Comparison of ENCODE assay signal across 8 mouse cellular contexts in the genomic region with DNA sequence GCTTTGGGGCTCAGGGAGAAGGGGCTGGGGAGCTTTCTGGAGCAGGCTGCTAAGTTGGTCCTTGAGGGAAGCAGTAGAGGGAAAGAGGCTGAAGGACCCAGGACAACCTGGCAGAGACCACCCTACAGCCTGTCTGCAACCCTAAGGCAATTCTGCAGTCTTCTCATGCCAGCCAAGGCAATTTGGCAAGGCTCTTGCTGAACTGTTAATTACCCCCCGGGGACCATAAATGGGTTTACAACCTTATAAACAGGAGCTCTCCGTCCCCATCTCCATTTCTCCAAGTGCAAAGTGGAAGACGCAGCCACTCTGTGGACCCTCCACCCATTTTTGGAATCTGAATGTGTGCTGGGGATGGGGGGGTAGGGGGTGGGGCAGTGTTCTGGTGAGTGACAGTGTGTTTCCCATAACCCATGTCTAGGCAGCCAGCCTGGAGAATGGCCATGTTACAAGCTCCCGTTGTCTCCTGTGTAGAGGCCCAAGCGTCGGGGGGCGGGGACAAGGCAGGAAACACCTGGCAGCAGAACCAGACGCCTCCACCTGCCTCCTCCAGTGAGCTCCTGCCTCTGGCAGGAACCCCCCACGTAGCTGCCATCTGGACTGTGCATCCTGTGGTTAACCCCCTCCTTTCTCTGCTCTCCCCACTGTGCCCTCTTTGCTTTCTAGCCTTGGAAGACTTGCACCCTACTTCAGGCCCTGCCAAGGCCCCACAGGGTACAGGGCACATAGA. TPM values are rescaled to one million over a fixed set of nuclear protein-coding genes. Genes with fewer than 3 reads are reported as not detected.
DNase-seq lines count a peak whose midpoint lies in the region; ATAC-seq and TF ChIP-seq lines count a peak whose summit lies in the region.

No protein-coding gene starts in this region.

- peak; percentile 91 for DNase-seq in CH12.LX (ENCODE audit: extremely low read depth)
- DNase-seq in embryonic facial prominence, embryonic 11.5 days (ENCODE audit: low spot score), result peak; percentile 73
- DNase-seq in hindlimb bud, embryonic 11.5 days (ENCODE audit: extremely low spot score, low read depth, low spot score), result peak; percentile 54
- peak; percentile 60 for DNase-seq in neural tube, embryonic 11.5 days (ENCODE audit: low spot score)
- no peak for DNase-seq in Muller cell, postnatal 12 days (ENCODE audit: inconsistent ontology term)
- DNase-seq in ovary, postnatal 10 days (ENCODE audit: low spot score), result no peak

- no peaks in the 10 kb centered on the region for H3K27me3 ChIP-seq in heart, embryonic 14.5 days (ENCODE audit: control insufficient read depth, insufficient read depth, low read length)
- 0 out of 2 replicates have a peak, but pooled peaks cover 2% of the 10 kb centered on the region for H3K27me3 ChIP-seq in heart, embryonic 11.5 days (ENCODE audit: control insufficient read depth, insufficient read depth, low read length)
- peaks cover 18% of the 10 kb centered on the region for H3K27me3 ChIP-seq in CH12.LX (replicated peaks)
- no peaks in the 10 kb centered on the region for H3K27me3 ChIP-seq in embryonic facial prominence, embryonic 11.5 days (ENCODE audit: control insufficient read depth, insufficient read depth, low read length)
- H3K27me3 ChIP-seq in neural tube, embryonic 11.5 days (ENCODE audit: control insufficient read depth, insufficient read depth, low read length), result no peaks in the 10 kb centered on the region

- no peak for TF ChIP-seq RAD21 in CH12.LX (IDR thresholded peaks at IDR 0.05; ENCODE audit: low read depth, low read length)

- TF ChIP-seq EP300 in CH12.LX (IDR thresholded peaks at IDR 0.05; ENCODE audit: low read length), result peak; percentile 88

- in situ Hi-C loops in CH12.LX (cut with MboI; ENCODE audit: low pct_ligation_motif_present, low pct_unique_long_range_greater_than_20kb, low sequenced_read_pairs), result loop anchor here (5.0 kb wide), 1 partner anchor 34 kb away; no protein-coding TSS in a partner anchor

- H3K4me2 ChIP-seq in heart, embryonic 14.5 days (ENCODE audit: low read length), result no peak overlapping the region
- no peak overlapping the region for H3K4me2 ChIP-seq in heart, embryonic 11.5 days
- peak overlapping the region; percentile 44 for H3K4me2 ChIP-seq in CH12.LX (ENCODE audit: insufficient read depth, low read depth, poor library complexity, severe bottlenecking)
- H3K4me2 ChIP-seq in embryonic facial prominence, embryonic 11.5 days (ENCODE audit: low read depth, low read length), result no peak overlapping the region
- H3K4me2 ChIP-seq in neural tube, embryonic 11.5 days (ENCODE audit: low read depth), result no peak overlapping the region

- WGBS in heart, embryonic 14.5 days, result 48% methylated on average over 9 of the region's 9 CpGs
- WGBS in heart, embryonic 11.5 days (ENCODE audit: insufficient replicate concordance), result 31% methylated on average over 9 of the region's 9 CpGs
- WGBS in embryonic facial prominence, embryonic 11.5 days, result 24% methylated on average over 9 of the region's 9 CpGs
- 9% methylated on average over 9 of the region's 9 CpGs for WGBS in neural tube, embryonic 11.5 days

- no peak for TF ChIP-seq POLR2A in CH12.LX (IDR thresholded peaks at IDR 0.05; ENCODE audit: low read depth, low read length)

- no peak for TF ChIP-seq CTCF in CH12.LX (conservative IDR thresholded peaks at IDR 0.05 in 1 of 2, IDR thresholded peaks at IDR 0.05 in 1 of 2; ENCODE audit: low read depth in 2 of 2, low read length in 2 of 2)

- peak overlapping the region; percentile 30; the same call in 1 of the 2 replicates for H3K9ac ChIP-seq in heart, embryonic 14.5 days (ENCODE audit: low read length)
- H3K9ac ChIP-seq in heart, embryonic 11.5 days (ENCODE audit: low read depth, low read length), result no peak overlapping the region
- H3K9ac ChIP-seq in CH12.LX (ENCODE audit: insufficient read depth, low read depth), result no peak overlapping the region
- H3K9ac ChIP-seq in embryonic facial prominence, embryonic 11.5 days (replicated peaks; ENCODE audit: low read length), result no peak overlapping the region
- no peak overlapping the region for H3K9ac ChIP-seq in neural tube, embryonic 11.5 days (ENCODE audit: low read length)

- H3K79me2 ChIP-seq in CH12.LX (replicated peaks; ENCODE audit: control insufficient read depth, extremely low read depth, insufficient read depth, poor library complexity, severe bottlenecking), result no peaks in the 10 kb centered on the region

- no peak overlapping the region for H3K4me3 ChIP-seq in heart, embryonic 14.5 days (ENCODE audit: control insufficient read depth in 1 of 2, insufficient read depth in 1 of 2, low read depth in 1 of 2, low read length in 2 of 2)
- no peak overlapping the region for H3K4me3 ChIP-seq in heart, embryonic 11.5 days (ENCODE audit: low read depth, low read length)
- no peak overlapping the region for H3K4me3 ChIP-seq in CH12.LX (replicated peaks in 1 of 3; ENCODE audit: low read depth in 2 of 3, low read length in 2 of 3, poor library complexity in 1 of 3)
- no peak overlapping the region for H3K4me3 ChIP-seq in embryonic facial prominence, embryonic 11.5 days (ENCODE audit: low read depth, low read length)
- H3K4me3 ChIP-seq in neural tube, embryonic 11.5 days (ENCODE audit: low read depth, low read length), result no peak overlapping the region

- no peak for ATAC-seq in heart, embryonic 14.5 days (ENCODE audit: insufficient number of reproducible peaks, insufficient read depth, low FRiP score, low read depth)
- no peak for ATAC-seq in heart, embryonic 11.5 days (replicated peaks; ENCODE audit: insufficient number of reproducible peaks, low FRiP score, low TSS enrichment)
- ATAC-seq in embryonic facial prominence, embryonic 11.5 days (replicated peaks; ENCODE audit: insufficient number of reproducible peaks, low FRiP score, low TSS enrichment, low read depth), result peak; percentile 26
- no peak for ATAC-seq in neural tube, embryonic 11.5 days (ENCODE audit: insufficient read depth, low FRiP score, low TSS enrichment)

- no peaks in the 10 kb centered on the region for H3K36me3 ChIP-seq in heart, embryonic 14.5 days (ENCODE audit: control insufficient read depth, insufficient read depth, low read length)
- H3K36me3 ChIP-seq in heart, embryonic 11.5 days (ENCODE audit: control insufficient read depth, insufficient read depth, low read length), result no peaks in the 10 kb centered on the region
- H3K36me3 ChIP-seq in CH12.LX (replicated peaks in 1 of 2; ENCODE audit: control insufficient read depth in 1 of 2, insufficient read depth in 1 of 2, low read length in 1 of 2), result no peaks in the 10 kb centered on the region
- no peaks in the 10 kb centered on the region for H3K36me3 ChIP-seq in embryonic facial prominence, embryonic 11.5 days (replicated peaks; ENCODE audit: control insufficient read depth, insufficient read depth, low read depth, low read length)
- no peaks in the 10 kb centered on the region for H3K36me3 ChIP-seq in neural tube, embryonic 11.5 days (ENCODE audit: control insufficient read depth, insufficient read depth, low read length)

- no peak overlapping the region for H3K27ac ChIP-seq in heart, embryonic 14.5 days (replicated peaks in 1 of 2; ENCODE audit: control insufficient read depth in 1 of 2, insufficient read depth in 1 of 2, low read depth in 2 of 2, low read length in 2 of 2)
- H3K27ac ChIP-seq in heart, embryonic 11.5 days (ENCODE audit: low read depth, low read length), result no peak overlapping the region
- H3K27ac ChIP-seq in CH12.LX (ENCODE audit: insufficient read depth, low read depth), result no peak overlapping the region
- H3K27ac ChIP-seq in embryonic facial prominence, embryonic 11.5 days (replicated peaks; ENCODE audit: low read depth, low read length), result no peak overlapping the region
- no peak overlapping the region for H3K27ac ChIP-seq in neural tube, embryonic 11.5 days (ENCODE audit: low read depth, low read length)

- H3K9me3 ChIP-seq in heart, embryonic 14.5 days (ENCODE audit: control insufficient read depth, low read length), result no peaks in the 10 kb centered on the region
- H3K9me3 ChIP-seq in heart, embryonic 11.5 days (replicated peaks; ENCODE audit: control insufficient read depth, low read length), result no peaks in the 10 kb centered on the region
- peaks cover 10% of the 10 kb centered on the region for H3K9me3 ChIP-seq in CH12.LX (replicated peaks; ENCODE audit: low read length)
- H3K9me3 ChIP-seq in embryonic facial prominence, embryonic 11.5 days (replicated peaks; ENCODE audit: control insufficient read depth, low read length), result no peaks in the 10 kb centered on the region
- no peaks in the 10 kb centered on the region for H3K9me3 ChIP-seq in neural tube, embryonic 11.5 days (ENCODE audit: control insufficient read depth, low read length)

- dilution Hi-C loops in CH12.LX (cut with MboI; ENCODE audit: extremely low pct_ligation_motif_present, extremely low pct_unique_long_range_greater_than_20kb, low sequenced_read_pairs), result no loop called here

- H3K4me1 ChIP-seq in heart, embryonic 14.5 days (ENCODE audit: control insufficient read depth in 2 of 2, insufficient read depth in 2 of 2, low read length in 2 of 2), result peaks cover 37 to 51% of the 10 kb centered on the region in 2 experiments
- peaks cover 30% of the 10 kb centered on the region for H3K4me1 ChIP-seq in heart, embryonic 11.5 days (ENCODE audit: control insufficient read depth, insufficient read depth, low read length)
- H3K4me1 ChIP-seq in CH12.LX (ENCODE audit: control insufficient read depth in 1 of 2, insufficient read depth in 2 of 2), result peaks cover 5 to 45% of the 10 kb centered on the region in 2 experiments; a peak in 3 of 4 replicates
- peaks cover 7% of the 10 kb centered on the region for H3K4me1 ChIP-seq in embryonic facial prominence, embryonic 11.5 days (ENCODE audit: control insufficient read depth, insufficient read depth, low read length)
- H3K4me1 ChIP-seq in neural tube, embryonic 11.5 days (ENCODE audit: control insufficient read depth, insufficient read depth, low read length), result peaks cover 13% of the 10 kb centered on the region

RNA-seq across cellular contexts. Expression of a gene that starts 20.5 kb away (rescaled TPM):
- polyA plus RNA-seq in heart, embryonic 14.5 days (2014; fragmentation: Nextera tagmentation; extraction: Ambion mirVana), result 0.66 and 0.70 TPM in 2 replicates
- 0.39 and 0.54 TPM in 2 replicates for polyA plus RNA-seq in heart, embryonic 11.5 days (2014; fragmentation: Nextera tagmentation; extraction: Ambion mirVana)
- not detected in 2 replicates for total RNA-seq in CH12.LX (2012; rRNA removed)
- not detected in 2 replicates for total RNA-seq in CH12.LX (2014; rRNA removed)
- not detected in 2 replicates for polyA plus RNA-seq in CH12.LX (2012; ENCODE audit: insufficient read length, low read depth)
- 0.11 TPM in 1 of 2 replicates, not detected in the other for polyA plus RNA-seq in embryonic facial prominence, embryonic 11.5 days (2014; fragmentation: Nextera tagmentation; extraction: Ambion mirVana)
- polyA plus RNA-seq in neural tube, embryonic 11.5 days (2014; fragmentation: Nextera tagmentation; extraction: Ambion mirVana), result 0.37 and 0.54 TPM in 2 replicates

RNA-seq across cellular contexts. Expression of a gene that starts 42.6 kb away (rescaled TPM):
- 12.6 and 15.0 TPM in 2 replicates for polyA plus RNA-seq in heart, embryonic 14.5 days (2014; fragmentation: Nextera tagmentation; extraction: Ambion mirVana)
- 9.0 and 14.2 TPM in 2 replicates for polyA plus RNA-seq in heart, embryonic 11.5 days (2014; fragmentation: Nextera tagmentation; extraction: Ambion mirVana)
- 0.13 TPM in 1 of 2 replicates, not detected in the other for total RNA-seq in CH12.LX (2012; rRNA removed)
- not detected in 2 replicates for total RNA-seq in CH12.LX (2014; rRNA removed)
- not detected in 2 replicates for polyA plus RNA-seq in CH12.LX (2012; ENCODE audit: insufficient read length, low read depth)
- 2.4 and 2.5 TPM in 2 replicates for polyA plus RNA-seq in embryonic facial prominence, embryonic 11.5 days (2014; fragmentation: Nextera tagmentation; extraction: Ambion mirVana)
- 6.5 and 7.2 TPM in 2 replicates for polyA plus RNA-seq in neural tube, embryonic 11.5 days (2014; fragmentation: Nextera tagmentation; extraction: Ambion mirVana)

RNA-seq across cellular contexts. Expression of a gene that starts 43.2 kb away (rescaled TPM):
- polyA plus RNA-seq in heart, embryonic 14.5 days (2014; fragmentation: Nextera tagmentation; extraction: Ambion mirVana), result 0.55 and 1.8 TPM in 2 replicates
- 0.47 and 0.63 TPM in 2 replicates for polyA plus RNA-seq in heart, embryonic 11.5 days (2014; fragmentation: Nextera tagmentation; extraction: Ambion mirVana)
- total RNA-seq in CH12.LX (2012; rRNA removed), result not detected in 2 replicates
- total RNA-seq in CH12.LX (2014; rRNA removed), result not detected in 2 replicates
- not detected in 2 replicates for polyA plus RNA-seq in CH12.LX (2012; ENCODE audit: insufficient read length, low read depth)
- polyA plus RNA-seq in embryonic facial prominence, embryonic 11.5 days (2014; fragmentation: Nextera tagmentation; extraction: Ambion mirVana), result 0.28 and 0.29 TPM in 2 replicates
- polyA plus RNA-seq in neural tube, embryonic 11.5 days (2014; fragmentation: Nextera tagmentation; extraction: Ambion mirVana), result 1.6 and 1.9 TPM in 2 replicates

RNA-seq across cellular contexts. Expression of a gene that starts 49.8 kb away (rescaled TPM):
- polyA plus RNA-seq in heart, embryonic 14.5 days (2014; fragmentation: Nextera tagmentation; extraction: Ambion mirVana), result 0.22 TPM in 1 of 2 replicates, not detected in the other
- polyA plus RNA-seq in heart, embryonic 11.5 days (2014; fragmentation: Nextera tagmentation; extraction: Ambion mirVana), result 0.15 and 0.23 TPM in 2 replicates
- total RNA-seq in CH12.LX (2012; rRNA removed) (not detected in 2 replicates), CH12.LX (2014; rRNA removed) (not detected in 2 replicates)
- polyA plus RNA-seq in CH12.LX (2012; ENCODE audit: insufficient read length, low read depth), result not detected in 2 replicates
- polyA plus RNA-seq in embryonic facial prominence, embryonic 11.5 days (2014; fragmentation: Nextera tagmentation; extraction: Ambion mirVana), result 2.3 and 4.0 TPM in 2 replicates
- polyA plus RNA-seq in neural tube, embryonic 11.5 days (2014; fragmentation: Nextera tagmentation; extraction: Ambion mirVana), result 11.5 and 14.5 TPM in 2 replicates

Comparison
In these comparisons a context has a peak if more than half of its experiments do, and no peak if none do; other contexts are left out.
1. DNase-seq: peak in CH12.LX (single experiment), embryonic facial prominence, embryonic 11.5 days (single experiment), hindlimb bud, embryonic 11.5 days (single experiment) and neural tube, embryonic 11.5 days (single experiment); none in Muller cell, postnatal 12 days (single experiment) and ovary, postnatal 10 days (single experiment).